Mouse (Mus musculus) urinary bladder, postnatal 4 days (tissue): ENCODE measurements around the gene Lactbl1.

ENCODE experiments used
- DNase-seq, 2 experiments: peaks; one replicate each; pipeline ENCODE4 v3.0.0; 2021 to 2022; ENCODE audit warnings: low spot score in 2 of 2

Lactbl1 gene

GRCm38 (mm10) chr4:136684485-136684884 is 62.1 kb downstream of the Lactbl1 start:
- no peak for DNase-seq

GRCm38 (mm10) chr4:136685431-136685869 is 63.0 kb downstream of the Lactbl1 start:
- peak; percentile 56 to 71 for DNase-seq

- DNase-seq: no peak
Observed at GRCm38 (mm10) chr4:136688113-136688512, 65.7 kb downstream of the Lactbl1 start.
